Mouse (Mus musculus) lung, postnatal 36 days (tissue): ENCODE results near the gene Sugp2.
A peak's percentile ranks its signal among the peaks of the same experiment; 100 is the strongest.

Source experiments
- DNase-seq: peaks from one replicate; pipeline ENCODE4 v3.0.0; 2022; ENCODE audit warnings: mixed read lengths

The Sugp2 gene

DNA sequence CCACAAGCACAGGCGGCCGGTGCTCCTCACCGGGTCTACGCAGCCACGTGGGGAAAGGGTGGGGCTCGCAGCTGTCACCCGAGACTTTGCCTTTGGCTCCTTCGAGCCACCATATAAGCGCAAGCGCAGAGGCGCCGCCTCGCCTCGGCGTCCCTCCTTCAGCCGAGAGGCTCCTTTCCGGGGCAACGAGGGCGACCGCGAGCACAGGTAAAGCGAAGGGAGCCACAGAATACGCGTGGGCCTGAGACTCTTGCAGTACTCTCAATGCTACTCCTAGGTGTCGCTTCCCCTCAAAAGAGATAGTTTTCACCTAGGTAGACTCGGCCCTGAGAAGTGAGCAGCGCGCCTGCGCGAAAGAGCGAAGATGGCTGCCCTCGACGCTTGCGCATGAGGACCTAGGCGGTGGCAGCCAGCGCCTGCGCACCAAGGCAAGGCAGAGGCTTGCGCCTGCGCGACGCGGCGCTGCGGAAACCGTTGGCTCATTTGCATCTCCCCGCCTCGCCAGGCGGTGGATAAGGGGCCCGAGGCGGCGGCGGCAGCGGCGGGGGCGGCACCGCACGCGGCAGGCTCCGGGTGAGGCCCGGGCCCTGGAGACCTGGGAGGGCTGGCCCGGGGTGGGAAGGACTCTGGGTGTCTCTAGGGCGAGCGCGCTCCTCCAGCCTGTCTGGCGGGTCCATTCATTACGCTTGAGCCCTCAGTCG is at the start of gene Sugp2, which contains the start of gene Armc6:
Gene Sugp2, plus strand, starts transcription at position 147 of the 701 bp plus-strand sequence.
Gene Armc6, minus strand, starts transcription at position 387 of the 701 bp plus-strand sequence.
- peak; percentile 96 for DNase-seq

- no peak for DNase-seq
Measured at GRCm38 (mm10) chr8:70188707-70189106, 45.3 kb upstream of the Sugp2 start.

DNA sequence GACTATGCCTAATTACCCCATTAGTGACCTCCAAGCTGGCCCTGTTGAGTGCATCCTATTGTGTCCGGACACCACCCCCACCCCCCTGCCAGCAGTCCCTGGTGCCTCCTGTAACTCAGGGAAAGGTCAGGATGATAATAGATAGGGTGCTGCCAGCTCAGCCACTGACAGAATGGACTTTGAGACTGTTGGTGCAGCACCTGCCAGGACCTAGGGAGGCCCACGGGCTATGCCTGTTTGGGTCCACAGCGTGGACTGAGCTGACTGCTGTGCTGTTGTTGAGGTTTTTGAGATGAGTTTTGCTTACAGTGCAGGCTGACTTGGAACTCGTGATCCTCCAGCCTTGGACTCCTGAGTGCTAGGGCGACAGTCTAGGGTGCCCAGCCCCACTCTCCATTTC is 40.8 kb upstream of the Sugp2 start:
- no peak for DNase-seq

GRCm38 (mm10) chr8:70194191-70194590 is 39.8 kb upstream of the Sugp2 start:
- peak; percentile 36 for DNase-seq

GRCm38 (mm10) chr8:70195762-70196161 is 38.3 kb upstream of the Sugp2 start:
- DNase-seq, result no peak

DNA sequence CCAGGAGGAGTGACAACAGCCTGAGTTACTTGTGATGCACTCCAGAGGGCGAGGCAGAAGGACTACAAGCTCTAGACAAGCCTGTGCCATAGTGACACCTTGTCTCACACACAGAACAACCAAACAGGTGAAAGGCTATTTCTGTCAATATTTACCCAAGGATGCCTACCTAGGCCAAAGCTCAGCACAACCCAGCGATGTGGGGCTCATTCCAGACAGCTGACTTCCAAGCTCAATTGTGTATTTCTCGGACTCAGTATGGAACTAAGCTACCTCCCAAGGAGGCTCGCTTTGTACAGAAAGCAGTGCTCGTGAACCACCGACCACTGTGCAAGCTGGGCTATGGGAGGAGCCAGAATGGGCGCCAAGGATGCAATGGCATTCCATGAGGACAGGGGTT is 36.4 kb upstream of the Sugp2 start:
- no peak for DNase-seq

DNA sequence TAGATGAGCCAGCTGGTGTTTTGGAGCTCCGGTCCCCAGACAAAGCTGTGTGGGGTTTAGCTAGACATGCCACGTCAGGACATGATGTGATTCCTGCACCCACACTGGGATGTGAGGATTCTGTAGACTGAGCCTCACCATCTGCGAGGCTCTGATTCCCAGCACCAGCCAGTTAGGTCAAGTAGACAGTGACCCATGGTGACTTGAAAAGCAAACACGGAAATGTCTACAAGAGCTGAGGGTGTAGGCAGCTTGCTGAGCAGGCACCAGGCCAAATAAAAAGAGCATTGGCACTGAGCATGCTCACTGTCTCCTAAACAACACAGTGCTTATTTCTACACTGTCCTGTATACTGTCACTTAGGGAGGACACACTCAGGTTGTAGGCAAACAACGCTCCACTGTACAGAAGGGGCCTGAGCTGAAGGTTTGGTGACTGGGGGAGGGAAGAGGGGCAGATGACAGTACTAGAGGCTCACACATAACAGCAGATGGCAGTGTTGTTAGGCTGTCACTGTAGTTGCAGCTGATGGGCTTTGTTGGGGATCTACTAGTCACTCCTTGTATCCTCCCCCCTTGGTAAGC is 33.8 kb upstream of the Sugp2 start:
- DNase-seq, result peak; percentile 77

- no peak for DNase-seq
Measured at GRCm38 (mm10) chr8:70201417-70201816, 32.6 kb upstream of the Sugp2 start.

DNA sequence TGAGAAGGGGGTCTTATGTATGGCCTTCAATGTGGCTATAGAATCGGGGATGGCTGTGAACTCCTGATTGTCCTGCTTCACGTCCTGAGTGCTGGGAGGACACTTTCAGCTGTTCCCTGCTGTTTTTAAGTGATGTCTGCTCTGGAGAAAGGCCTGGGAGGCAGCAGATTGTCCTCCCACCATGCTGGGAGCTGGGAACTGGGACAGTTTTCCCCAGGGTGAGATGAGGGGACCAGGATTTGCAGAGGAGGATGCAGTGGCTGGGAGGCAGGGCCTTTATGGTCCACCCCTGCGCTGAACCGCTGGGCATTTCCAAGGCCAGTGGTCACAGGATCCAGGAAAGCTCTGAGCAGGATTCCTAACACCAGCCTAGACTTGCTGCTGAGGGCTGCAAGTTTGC is 31.0 kb upstream of the Sugp2 start:
- no peak for DNase-seq

DNA sequence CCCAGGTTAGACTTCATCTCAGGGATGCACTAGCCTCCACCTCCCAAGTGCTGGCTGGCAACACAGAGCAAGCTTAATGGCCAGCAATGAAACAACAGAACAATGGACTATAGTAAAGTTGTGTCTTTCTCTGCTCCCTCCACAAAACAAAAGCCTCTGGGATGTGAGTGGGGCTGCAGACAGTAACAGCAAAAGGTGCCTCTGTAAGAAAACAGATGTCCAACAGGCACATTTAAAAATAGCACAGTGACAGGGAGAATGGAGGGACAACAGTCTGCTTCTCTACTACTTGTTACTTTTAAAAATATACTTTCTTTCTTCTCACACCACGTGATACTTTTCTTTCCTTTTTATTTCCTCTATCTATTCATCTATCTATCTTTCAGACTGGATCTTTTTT is 29.3 kb upstream of the Sugp2 start:
- no peak for DNase-seq

- no peak for DNase-seq
Measured at GRCm38 (mm10) chr8:70208130-70208529, 25.9 kb upstream of the Sugp2 start.

DNA sequence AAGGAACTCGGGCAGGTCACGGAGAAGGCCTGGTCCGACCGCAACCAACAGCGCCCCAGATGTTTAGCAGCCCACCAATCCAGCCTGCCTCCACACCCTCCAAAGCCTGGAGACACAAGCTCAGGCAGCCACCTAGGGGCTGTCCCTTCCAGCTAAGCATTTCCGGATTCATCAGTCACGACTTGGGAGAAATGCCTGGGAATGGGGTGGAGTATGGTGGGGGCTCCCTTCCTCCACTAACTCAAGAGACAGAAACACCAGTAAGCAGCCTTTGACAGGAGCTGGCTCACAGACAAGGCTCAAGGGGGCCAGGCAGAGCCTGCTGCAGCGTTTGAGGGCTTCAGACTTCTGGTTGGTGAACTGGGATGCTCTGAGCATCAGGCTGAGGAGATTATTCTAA is 23.5 kb upstream of the Sugp2 start:
- DNase-seq, result no peak

DNA sequence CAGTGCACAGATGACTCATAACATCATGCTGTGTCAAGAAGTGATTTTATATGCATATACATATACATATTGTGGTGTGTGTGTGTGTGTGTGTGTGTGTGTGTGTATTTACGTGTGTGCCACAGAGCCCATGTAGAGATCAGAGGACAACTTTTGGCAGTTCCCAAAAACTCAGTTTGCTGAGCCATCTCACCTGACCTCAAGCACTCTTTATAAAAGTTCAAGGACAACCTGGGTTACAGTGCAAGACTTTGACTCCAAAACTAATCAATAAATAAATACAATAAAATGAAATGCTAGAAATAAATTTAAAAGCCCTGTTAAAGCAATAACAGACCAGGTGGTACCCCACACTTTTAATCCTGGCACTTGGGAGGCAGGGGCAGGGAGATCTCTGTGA is 22.8 kb upstream of the Sugp2 start:
- DNase-seq, result no peak

DNA sequence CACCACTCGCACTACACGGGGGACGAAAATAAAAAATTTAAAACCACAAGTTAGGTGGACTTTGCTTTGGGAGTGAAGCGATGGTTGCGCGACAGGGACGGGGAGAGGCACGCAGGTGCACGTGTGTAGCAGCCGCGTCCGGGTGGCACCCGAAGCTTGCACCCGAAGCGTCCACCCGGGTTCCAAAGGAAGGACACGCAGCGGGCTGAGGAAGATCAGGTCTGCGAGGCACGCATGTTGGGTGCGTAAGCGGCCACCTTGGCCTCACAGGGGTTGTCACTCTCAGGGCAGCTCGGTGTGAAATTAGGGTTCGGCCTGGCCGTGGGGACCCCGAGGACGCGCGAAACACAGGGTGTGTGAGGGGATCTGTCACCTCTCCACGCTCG is 22.3 kb upstream of the Sugp2 start:
- DNase-seq, result peak; percentile 26

GRCm38 (mm10) chr8:70212112-70213055 is 21.6 kb upstream of the Sugp2 start, which contains the start of gene Slc25a42:
TSS of gene Slc25a42 (minus strand) at chr8:70212305.
- peak; percentile 99 for DNase-seq

GRCm38 (mm10) chr8:70214411-70214810 is 19.6 kb upstream of the Sugp2 start:
- no peak for DNase-seq

DNA sequence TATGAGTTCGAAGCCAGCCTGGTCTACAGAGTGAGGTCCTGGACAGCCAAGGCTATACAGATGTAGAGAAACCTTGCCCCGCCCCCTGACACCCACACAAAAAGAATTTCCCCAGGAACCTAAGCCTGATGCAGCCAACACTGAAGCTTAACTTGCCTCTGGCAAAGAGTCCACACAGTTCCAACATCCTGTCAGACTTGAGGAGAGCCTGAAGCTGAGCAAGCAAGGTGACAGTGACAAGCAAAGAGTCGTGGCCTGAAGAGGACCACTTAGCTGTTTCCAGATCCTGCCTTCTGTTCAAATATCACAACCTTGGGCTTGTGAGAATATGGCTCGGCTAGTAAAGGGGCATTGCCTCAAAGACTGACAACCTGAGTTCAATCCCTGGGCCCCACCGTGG is 18.9 kb upstream of the Sugp2 start:
- DNase-seq, result no peak

GRCm38 (mm10) chr8:70216161-70216560 is 17.9 kb upstream of the Sugp2 start:
- DNase-seq, result peak; percentile 45

- peak; percentile 78 for DNase-seq
Measured at GRCm38 (mm10) chr8:70216566-70216965, 17.5 kb upstream of the Sugp2 start.

DNA sequence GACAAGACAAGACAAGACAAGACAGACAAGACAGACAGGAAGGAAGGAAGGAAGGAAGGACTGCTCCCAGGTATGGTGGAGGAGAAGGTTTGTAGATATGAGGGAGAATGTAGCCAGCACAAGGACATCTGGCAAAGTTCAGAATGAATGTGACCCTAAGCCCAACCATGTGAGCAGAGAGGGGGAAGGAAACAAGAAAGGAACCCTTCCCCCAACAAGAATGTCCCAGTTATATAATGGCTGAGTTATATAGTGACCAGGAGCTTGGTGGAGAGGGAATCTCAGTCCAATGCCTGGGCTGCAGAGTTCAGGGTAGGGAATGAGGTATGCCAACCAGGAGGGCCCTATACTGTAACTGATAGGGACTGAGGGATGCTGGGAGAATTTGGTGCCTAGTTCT is 16.6 kb upstream of the Sugp2 start:
- no peak for DNase-seq

DNA sequence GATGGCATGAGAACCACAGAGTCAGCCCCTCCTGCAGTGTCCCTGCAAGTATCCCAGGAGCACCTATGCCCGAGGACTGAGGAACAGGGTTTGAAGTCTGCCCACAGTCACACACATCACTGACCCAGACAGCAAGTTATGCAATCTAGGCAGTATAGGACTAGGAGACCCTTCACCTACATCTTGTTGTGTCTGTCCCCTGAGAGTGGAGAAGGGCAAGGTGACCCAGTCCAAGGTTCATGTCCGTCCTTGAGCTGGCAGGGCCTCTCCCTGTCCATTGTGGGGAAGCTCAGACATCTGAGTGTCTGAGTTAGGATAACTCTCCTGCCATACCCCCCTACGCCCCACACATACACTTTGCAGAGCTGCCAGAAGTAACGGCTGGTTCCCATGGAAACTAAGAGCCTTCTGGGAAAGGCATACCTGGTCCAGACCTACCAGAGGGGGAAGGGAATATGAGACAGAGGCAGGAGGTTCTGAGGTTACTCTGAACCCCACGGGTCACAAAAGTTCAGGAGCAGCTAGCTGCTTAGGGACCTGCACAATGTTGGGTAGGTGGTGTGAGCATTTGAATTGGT is 14.8 kb upstream of the Sugp2 start:
- DNase-seq, result no peak

GRCm38 (mm10) chr8:70220236-70220840 is 13.7 kb upstream of the Sugp2 start:
- DNase-seq, result no peak

GRCm38 (mm10) chr8:70220911-70221310 is 13.1 kb upstream of the Sugp2 start:
- DNase-seq, result no peak
